Mouse (Mus musculus): ENCODE measurements around the gene Nos1ap. TPM values are rescaled to one million over a fixed set of nuclear protein-coding genes. Genes with fewer than 3 reads are reported as not detected.

The Nos1ap gene
- 12.8 TPM for polyA plus RNA-seq (2014; fragmentation: Illumina TruSeq; extraction: RNeasy Lipid Tissue Mini Kit (QIAGEN cat#74804); ENCODE audit: low read depth, low replicate concordance)

GRCm38 (mm10) chr1:170589219-170590040, at the start of gene Nos1ap:
Gene Nos1ap (minus strand): TSS chr1:170589861.

GRCm38 (mm10) chr1:170308503-170308902, 281.2 kb downstream of the Nos1ap start, which contains the start of gene Spata46:
Gene Spata46 (plus strand): TSS chr1:170308803.

GRCm38 (mm10) chr1:170306232-170306631, 283.4 kb downstream of the Nos1ap start, which contains the start of gene Gm7694:
Gene Gm7694 (minus strand): TSS chr1:170306332.

DNA sequence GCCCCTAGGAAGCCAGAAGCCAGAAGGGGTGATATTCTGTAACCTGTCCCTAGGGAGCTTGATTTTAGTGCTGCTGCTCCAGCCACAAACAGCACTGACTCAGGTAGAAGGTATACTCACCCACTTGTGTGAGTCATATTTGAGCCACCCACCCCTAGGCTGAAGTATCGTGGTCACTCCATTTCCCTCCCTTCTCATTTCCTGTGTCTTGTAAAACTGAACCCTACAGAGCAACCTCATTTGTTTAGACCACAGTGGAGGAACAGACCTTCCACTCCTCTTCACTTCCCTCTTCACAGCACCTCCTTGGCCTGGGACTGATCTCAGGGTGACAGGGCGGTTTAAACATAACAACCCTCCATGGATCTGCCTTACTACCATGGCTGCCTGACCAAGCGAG, 312.6 kb downstream of the Nos1ap start, which contains the start of gene Sh2d1b1:
Gene Sh2d1b1 (plus strand): TSS at position 305 of the 400 bp plus-strand sequence.

Other genes starting within 250 kb of the Nos1ap start
- gene Olfml2b, start 54.7 kb upstream of the Nos1ap start, polyA plus RNA-seq (2014; fragmentation: Illumina TruSeq; extraction: RNeasy Lipid Tissue Mini Kit (QIAGEN cat#74804); ENCODE audit: low read depth, low replicate concordance): 18.9 TPM

Data from heart, adult 10 weeks (tissue).